Mouse (Mus musculus): ENCODE data around the gene Stra6. TPM values are rescaled to one million over a fixed set of nuclear protein-coding genes. Genes with fewer than 3 reads are reported as not detected.

Gene Stra6
- total and polyA plus RNA-seq, 3 experiments, result 0.08 to 0.09 (median 0.08) TPM

GRCm38 (mm10) chr9:58038500-58039168 lies 25.0 kb upstream of the Stra6 start:
- H3K4me1 ChIP-seq (ENCODE audit: control insufficient read depth in 1 of 2, insufficient read depth in 2 of 2), result peaks cover 3 to 5% of the 10 kb centered on the region in 2 experiments; a peak in 3 of 4 replicates
- H3K79me2 ChIP-seq (replicated peaks; ENCODE audit: control insufficient read depth, extremely low read depth, insufficient read depth, poor library complexity, severe bottlenecking), result no peaks in the 10 kb centered on the region
- dilution Hi-C loops (cut with MboI; ENCODE audit: extremely low pct_ligation_motif_present, extremely low pct_unique_long_range_greater_than_20kb, low sequenced_read_pairs), result no loop called here

GRCm38 (mm10) chr9:58040977-58041376 lies 22.6 kb upstream of the Stra6 start:
- no peak overlapping the region for H3K4me2 ChIP-seq (ENCODE audit: insufficient read depth, low read depth, poor library complexity, severe bottlenecking)
- no peaks in the 10 kb centered on the region for H3K36me3 ChIP-seq (replicated peaks in 1 of 2; ENCODE audit: control insufficient read depth in 1 of 2, insufficient read depth in 1 of 2, low read length in 1 of 2)
- dilution Hi-C loops (cut with MboI; ENCODE audit: extremely low pct_ligation_motif_present, extremely low pct_unique_long_range_greater_than_20kb, low sequenced_read_pairs) (no loop called here), in situ Hi-C loops (cut with MboI; ENCODE audit: low pct_ligation_motif_present, low pct_unique_long_range_greater_than_20kb, low sequenced_read_pairs) (no loop called here)
- no peak overlapping the region for H3K27ac ChIP-seq (ENCODE audit: insufficient read depth, low read depth)
- H3K79me2 ChIP-seq (replicated peaks; ENCODE audit: control insufficient read depth, extremely low read depth, insufficient read depth, poor library complexity, severe bottlenecking), result no peaks in the 10 kb centered on the region
- DNase-seq (ENCODE audit: extremely low read depth), result no peak
- no peak overlapping the region for H3K9ac ChIP-seq (ENCODE audit: insufficient read depth, low read depth)
- no peak overlapping the region for H3K4me3 ChIP-seq (replicated peaks in 1 of 3; ENCODE audit: low read depth in 2 of 3, low read length in 2 of 3, poor library complexity in 1 of 3)
- no peaks in the 10 kb centered on the region for H3K9me3 ChIP-seq (replicated peaks; ENCODE audit: low read length)
- TF ChIP-seq PAX5 (IDR thresholded peaks at IDR 0.05; ENCODE audit: low read length) (no peak), ELF1 (IDR thresholded peaks at IDR 0.05; ENCODE audit: low read depth, low read length) (no peak), USF1 (IDR thresholded peaks at IDR 0.05; ENCODE audit: low read depth, low read length) (no peak), MAZ (IDR thresholded peaks at IDR 0.05; ENCODE audit: low read depth, low read length) (no peak), NELFE (IDR thresholded peaks at IDR 0.05; ENCODE audit: low read depth, low read length) (no peak), CHD2 (IDR thresholded peaks at IDR 0.05; ENCODE audit: low read length) (no peak), HCFC1 (IDR thresholded peaks at IDR 0.05; ENCODE audit: low read depth, low read length) (no peak), POLR2A (IDR thresholded peaks at IDR 0.05; ENCODE audit: low read depth, low read length) (no peak), MYC (IDR thresholded peaks at IDR 0.05; ENCODE audit: low read depth, low read length) (no peak), TBP (conservative IDR thresholded peaks at IDR 0.05; ENCODE audit: low read depth, low read length) (no peak)
- peaks cover 3 to 15% of the 10 kb centered on the region in 2 experiments; a peak in 3 of 4 replicates for H3K4me1 ChIP-seq (ENCODE audit: control insufficient read depth in 1 of 2, insufficient read depth in 2 of 2)
- H3K27me3 ChIP-seq (replicated peaks), result peaks cover 6% of the 10 kb centered on the region

More at GRCm38 (mm10) chr9:58038500-58039168, 25.0 kb upstream of the Stra6 start:
- in situ Hi-C loops (cut with MboI; ENCODE audit: low pct_ligation_motif_present, low pct_unique_long_range_greater_than_20kb, low sequenced_read_pairs), result no loop called here
- Histone ChIP-seq H3K4me2 (ENCODE audit: insufficient read depth, low read depth, poor library complexity, severe bottlenecking) (no peak overlapping the region), H3K36me3 (replicated peaks in 1 of 2; ENCODE audit: control insufficient read depth in 1 of 2, insufficient read depth in 1 of 2, low read length in 1 of 2) (no peaks in the 10 kb centered on the region), H3K27ac (ENCODE audit: insufficient read depth, low read depth) (no peak overlapping the region), H3K27me3 (replicated peaks) (peaks cover 6% of the 10 kb centered on the region), H3K9me3 (replicated peaks; ENCODE audit: low read length) (no peaks in the 10 kb centered on the region), H3K4me3 (replicated peaks in 1 of 3; ENCODE audit: low read depth in 2 of 3, low read length in 2 of 3, poor library complexity in 1 of 3) (no peak overlapping the region), H3K9ac (ENCODE audit: insufficient read depth, low read depth) (no peak overlapping the region)
- DNase-seq (ENCODE audit: extremely low read depth), result peak; percentile 71
- TF ChIP-seq POLR2A (IDR thresholded peaks at IDR 0.05; ENCODE audit: low read depth, low read length) (no peak), JUND (conservative IDR thresholded peaks at IDR 0.05; ENCODE audit: low read depth, low read length) (no peak), RAD21 (IDR thresholded peaks at IDR 0.05; ENCODE audit: low read depth, low read length) (peak; percentile 97), CTCF (conservative IDR thresholded peaks at IDR 0.05 in 1 of 2, IDR thresholded peaks at IDR 0.05 in 1 of 2; ENCODE audit: low read depth in 2 of 2, low read length in 2 of 2) (peak; percentile 46 to 96), POLR2AphosphoS2 (IDR thresholded peaks at IDR 0.05; ENCODE audit: low read depth, low read length) (no peak), ZC3H11A (IDR thresholded peaks at IDR 0.05; ENCODE audit: low read depth, low read length) (peak; percentile 77), BHLHE40 (IDR thresholded peaks at IDR 0.05; ENCODE audit: low read depth, low read length) (peak; percentile 59), SMC3 (IDR thresholded peaks at IDR 0.05; ENCODE audit: low read depth, low read length) (peak; percentile 95), NRF1 (IDR thresholded peaks at IDR 0.05; ENCODE audit: low read depth, low read length) (no peak), RCOR1 (conservative IDR thresholded peaks at IDR 0.05; ENCODE audit: low read depth, low read length) (no peak), JUN (IDR thresholded peaks at IDR 0.05; ENCODE audit: insufficient read depth, low read depth, low read length) (no peak), MXI1 (IDR thresholded peaks at IDR 0.05; ENCODE audit: low read depth, low read length) (no peak), E2F4 (IDR thresholded peaks at IDR 0.05; ENCODE audit: insufficient replicate concordance, low read depth, low read length) (no peak)

Data from CH12.LX (cell line).